Mouse (Mus musculus): ENCODE data around the gene Gm14137. TPM values are rescaled to one million over a fixed set of nuclear protein-coding genes. Genes with fewer than 3 reads are reported as not detected.

Gm14137 gene
- polyA plus RNA-seq, 1 experiment from 2014 or later: 0.23 TPM

Other genes starting within 250 kb of the Gm14137 start
- 15.4 and 16.4 TPM in 2 replicates for gene Chst14, start 248.0 kb upstream of the Gm14137 start, polyA plus RNA-seq (2014; fragmentation: Nextera tagmentation; extraction: Ambion mirVana)
- gene Ccdc32, start 145.1 kb upstream of the Gm14137 start, polyA plus RNA-seq (2014; fragmentation: Nextera tagmentation; extraction: Ambion mirVana): 24.8 and 26.5 TPM in 2 replicates
- gene Rpusd2, start 139.7 kb upstream of the Gm14137 start, polyA plus RNA-seq (2014; fragmentation: Nextera tagmentation; extraction: Ambion mirVana): 7.4 and 7.7 TPM in 2 replicates
- gene Knl1, start 127.4 kb upstream of the Gm14137 start, polyA plus RNA-seq (2014; fragmentation: Nextera tagmentation; extraction: Ambion mirVana): 60.7 and 64.8 TPM in 2 replicates
- 62.0 and 64.0 TPM in 2 replicates for gene Rad51, start 61.7 kb upstream of the Gm14137 start, polyA plus RNA-seq (2014; fragmentation: Nextera tagmentation; extraction: Ambion mirVana)
- gene Rmdn3, start 17.5 kb upstream of the Gm14137 start, polyA plus RNA-seq (2014; fragmentation: Nextera tagmentation; extraction: Ambion mirVana): 75.7 and 80.6 TPM in 2 replicates
- gene Gchfr, start 6.7 kb upstream of the Gm14137 start, polyA plus RNA-seq (2014; fragmentation: Nextera tagmentation; extraction: Ambion mirVana): 33.6 and 36.4 TPM in 2 replicates
- 47.2 and 48.5 TPM in 2 replicates for gene Zfyve19, start 34.1 kb downstream of the Gm14137 start, polyA plus RNA-seq (2014; fragmentation: Nextera tagmentation; extraction: Ambion mirVana)
- gene Dnajc17, start 34.3 kb downstream of the Gm14137 start, polyA plus RNA-seq (2014; fragmentation: Nextera tagmentation; extraction: Ambion mirVana): 16.9 and 18.1 TPM in 2 replicates
- gene Ppp1r14d, start 55.4 kb downstream of the Gm14137 start, polyA plus RNA-seq (2014; fragmentation: Nextera tagmentation; extraction: Ambion mirVana): not detected in 2 replicates
- 2.3 and 2.5 TPM in 2 replicates for gene Spint1, start 62.9 kb downstream of the Gm14137 start, polyA plus RNA-seq (2014; fragmentation: Nextera tagmentation; extraction: Ambion mirVana)
- gene Rhov, start 96.8 kb downstream of the Gm14137 start, polyA plus RNA-seq (2014; fragmentation: Nextera tagmentation; extraction: Ambion mirVana): 0.38 TPM in 1 of 2 replicates, not detected in the other
- gene Vps18, start 114.2 kb downstream of the Gm14137 start, polyA plus RNA-seq (2014; fragmentation: Nextera tagmentation; extraction: Ambion mirVana): 13.4 and 14.0 TPM in 2 replicates
- 5.3 and 5.9 TPM in 2 replicates for gene Dll4, start 151.3 kb downstream of the Gm14137 start, polyA plus RNA-seq (2014; fragmentation: Nextera tagmentation; extraction: Ambion mirVana)
- gene Chac1, start 176.7 kb downstream of the Gm14137 start, polyA plus RNA-seq (2014; fragmentation: Nextera tagmentation; extraction: Ambion mirVana): 2.9 and 3.2 TPM in 2 replicates